Mouse (Mus musculus) megakaryocyte, adult 5-6 weeks (primary cell): Measurements from ENCODE around the gene Avpr1b. TPM values are rescaled to one million over a fixed set of nuclear protein-coding genes. Genes with fewer than 3 reads are reported as not detected.

Experiments
- total RNA-seq, 2 experiments: library from RNA; stranded (forward) in 1 of 2; stranded (reverse) in 1 of 2; fragments of 153-499, 151-499 nt in 1 of 2; fragments of 221-1000, 200-1000 nt in 1 of 2; gene quantifications; 2 replicates each; pipeline versions ENCODE4 v1.2.3 to v1.2.4; 2015 to 2017

The Avpr1b gene
- total RNA-seq, 2 experiments from 2014 or later: not detected

Other genes starting within 250 kb of the Avpr1b start
- gene Srgap2, start 71.9 kb upstream of the Avpr1b start, total RNA-seq (2015): 57.5 and 67.8 TPM in 2 replicates
- 25.7 and 43.9 TPM in 2 replicates for gene Srgap2, start 71.9 kb upstream of the Avpr1b start, total RNA-seq (2017)
- 6.6 and 7.0 TPM in 2 replicates for gene Fam72a, start 71.3 kb upstream of the Avpr1b start, total RNA-seq (2015)
- gene Fam72a, start 71.3 kb upstream of the Avpr1b start, total RNA-seq (2017): 2.8 and 5.2 TPM in 2 replicates
- gene Ctse, start 39.1 kb downstream of the Avpr1b start, total RNA-seq (2015): 32.7 and 55.0 TPM in 2 replicates
- 15.1 and 31.0 TPM in 2 replicates for gene Ctse, start 39.1 kb downstream of the Avpr1b start, total RNA-seq (2017)
- gene Rab7b, start 89.5 kb downstream of the Avpr1b start, total RNA-seq (2015): 3.3 and 4.0 TPM in 2 replicates
- gene Rab7b, start 89.5 kb downstream of the Avpr1b start, total RNA-seq (2017): 22.4 TPM in 2 replicates
- not detected in 2 replicates for gene Slc26a9, start 144.8 kb downstream of the Avpr1b start, total RNA-seq (2015)
- not detected in 2 replicates for gene Slc26a9, start 144.8 kb downstream of the Avpr1b start, total RNA-seq (2017)
- 0.07 TPM in 1 of 2 replicates, not detected in the other for gene Pm20d1, start 198.1 kb downstream of the Avpr1b start, total RNA-seq (2015)
- not detected in 2 replicates for gene Pm20d1, start 198.1 kb downstream of the Avpr1b start, total RNA-seq (2017)
- gene Slc41a1, start 228.3 kb downstream of the Avpr1b start, total RNA-seq (2015): 3.4 and 7.8 TPM in 2 replicates
- 3.1 and 5.3 TPM in 2 replicates for gene Slc41a1, start 228.3 kb downstream of the Avpr1b start, total RNA-seq (2017)